Mouse (Mus musculus) colon, adult 2 months (tissue): ENCODE results near the gene Hist1h4j. TPM values are rescaled to one million over a fixed set of nuclear protein-coding genes. Genes with fewer than 3 reads are reported as not detected.

ENCODE experiments used
- polyA plus RNA-seq: library from polyadenylated mRNA; depleted of rRNA; stranded (reverse); fragments of >200 nt; gene quantifications from 2 replicates; pipeline ENCODE4 v1.2.3, GENCODE M21; 2012; rRNA removed

Hist1h4j gene
- 5.3 and 7.1 TPM in 2 replicates for polyA plus RNA-seq

DNA sequence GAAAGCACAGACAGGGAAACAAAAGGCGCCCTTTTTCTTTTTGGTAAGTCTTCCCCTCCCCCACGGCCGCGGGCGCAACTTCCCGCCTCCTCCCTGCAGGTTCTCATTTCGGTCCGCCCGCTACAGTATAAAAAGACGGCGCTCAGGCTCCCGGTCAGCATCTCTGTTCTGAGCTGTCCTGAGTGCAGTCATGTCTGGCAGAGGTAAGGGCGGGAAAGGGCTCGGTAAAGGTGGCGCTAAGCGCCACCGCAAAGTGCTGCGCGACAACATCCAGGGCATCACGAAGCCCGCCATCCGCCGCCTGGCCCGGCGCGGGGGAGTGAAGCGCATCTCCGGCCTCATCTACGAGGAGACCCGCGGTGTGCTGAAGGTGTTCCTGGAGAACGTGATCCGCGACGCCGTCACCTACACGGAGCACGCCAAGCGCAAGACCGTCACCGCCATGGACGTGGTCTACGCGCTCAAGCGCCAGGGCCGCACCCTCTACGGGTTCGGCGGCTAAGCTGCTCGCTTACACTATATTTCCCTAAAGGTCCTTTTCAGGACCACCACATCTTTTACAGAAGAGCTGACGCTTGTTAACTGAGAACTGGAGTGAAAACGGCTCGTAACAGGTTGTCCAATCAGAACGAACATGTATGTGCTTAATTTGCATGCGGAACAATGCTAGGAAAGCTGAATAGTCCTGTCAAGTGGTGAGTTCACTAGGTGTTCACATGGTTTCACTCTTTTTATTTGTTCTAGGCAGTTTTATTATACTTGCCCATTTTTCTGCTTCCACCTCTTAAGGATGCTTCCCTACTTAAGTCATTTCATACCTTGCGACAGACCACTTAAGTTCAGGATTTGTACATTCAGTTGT is at the start of gene Hist1h4j:
TSS of gene Hist1h4j (plus strand) at position 159 of the 862 bp plus-strand sequence.

DNA sequence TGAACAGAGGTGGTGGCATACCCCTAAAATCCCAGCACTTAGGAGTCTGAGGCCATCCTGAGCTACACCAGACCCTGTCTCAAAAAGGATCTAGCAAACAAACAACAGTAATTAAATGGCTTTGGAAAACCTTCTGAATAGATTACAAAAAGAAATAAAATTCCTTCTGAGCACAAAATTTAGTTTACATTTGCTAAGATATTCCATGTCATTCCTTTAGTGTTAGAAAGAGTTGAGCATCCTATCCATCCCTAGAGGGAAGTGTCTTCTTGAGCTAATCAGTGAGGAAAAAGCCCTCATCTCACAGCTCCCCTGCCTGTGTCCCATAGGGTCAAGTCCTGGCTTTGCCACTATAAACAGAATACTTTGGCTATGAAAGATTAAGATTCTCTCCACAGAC is 37.1 kb upstream of the Hist1h4j start, which contains the start of gene Olfr1359:
TSS of gene Olfr1359 (plus strand) at position 301 of the 400 bp plus-strand sequence.

DNA sequence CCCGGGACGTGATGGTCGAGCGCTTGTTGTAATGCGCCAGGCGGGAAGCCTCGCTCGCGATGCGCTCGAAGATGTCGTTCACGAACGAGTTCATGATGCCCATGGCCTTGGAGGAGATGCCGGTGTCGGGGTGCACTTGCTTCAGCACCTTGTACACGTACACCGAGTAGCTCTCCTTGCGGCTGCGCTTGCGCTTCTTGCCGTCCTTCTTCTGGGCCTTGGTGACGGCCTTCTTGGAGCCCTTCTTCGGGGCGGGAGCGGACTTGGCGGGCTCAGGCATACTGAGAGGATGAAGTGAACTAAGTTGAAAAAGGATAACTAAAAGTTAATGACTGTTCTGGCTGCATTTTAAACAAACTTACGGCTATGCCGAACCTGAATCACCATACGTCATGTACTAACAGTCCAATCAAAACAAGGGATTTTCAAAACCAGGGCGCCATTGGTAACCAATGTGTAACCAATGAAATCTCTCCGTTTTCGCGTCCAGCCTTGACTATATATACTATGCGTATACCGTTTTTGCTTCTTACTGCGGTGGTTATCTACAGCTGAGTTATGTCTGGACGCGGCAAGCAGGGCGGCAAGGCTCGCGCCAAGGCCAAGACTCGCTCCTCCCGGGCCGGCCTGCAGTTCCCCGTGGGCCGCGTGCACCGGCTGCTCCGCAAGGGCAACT is 18.9 kb upstream of the Hist1h4j start, which contains the start of the genes Hist1h2bl and Hist1h2ai:
TSS of gene Hist1h2bl (minus strand) at position 280 of the 676 bp plus-strand sequence.
TSS of gene Hist1h2ai (plus strand) at position 559 of the 676 bp plus-strand sequence.

DNA sequence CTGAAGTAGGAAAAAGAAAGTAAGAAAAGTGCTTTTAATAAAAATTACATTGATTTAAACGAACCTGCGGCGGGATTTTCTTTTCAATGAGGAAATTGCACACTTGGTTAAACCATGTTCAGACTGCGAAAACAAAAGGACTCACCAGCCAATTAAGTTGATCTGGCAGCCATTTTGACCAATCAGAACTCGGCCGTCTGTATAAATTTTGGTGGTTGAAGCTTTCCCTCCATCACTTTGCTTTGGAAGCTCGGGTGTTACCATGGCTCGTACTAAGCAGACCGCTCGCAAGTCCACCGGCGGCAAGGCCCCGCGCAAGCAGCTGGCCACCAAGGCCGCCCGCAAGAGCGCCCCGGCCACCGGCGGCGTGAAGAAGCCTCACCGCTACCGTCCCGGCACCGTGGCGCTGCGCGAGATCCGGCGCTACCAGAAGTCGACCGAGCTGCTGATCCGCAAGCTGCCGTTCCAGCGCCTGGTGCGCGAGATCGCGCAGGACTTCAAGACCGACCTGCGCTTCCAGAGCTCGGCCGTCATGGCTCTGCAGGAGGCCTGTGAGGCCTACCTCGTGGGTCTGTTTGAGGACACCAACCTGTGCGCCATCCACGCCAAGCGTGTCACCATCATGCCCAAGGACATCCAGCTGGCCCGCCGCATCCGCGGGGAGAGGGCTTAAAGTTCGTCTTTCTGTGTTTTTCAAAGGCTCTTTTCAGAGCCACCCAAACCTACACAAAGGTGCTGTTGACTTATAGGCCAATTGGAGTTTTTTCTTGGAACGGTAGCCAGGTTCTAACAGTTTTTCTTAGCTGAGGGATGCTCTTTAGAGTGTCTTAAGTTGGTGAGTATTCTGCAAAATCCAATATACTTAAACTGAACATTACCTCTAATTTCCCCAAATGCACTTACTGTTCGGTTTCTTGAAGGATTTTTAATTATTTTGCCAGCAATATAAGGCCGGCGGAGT is 17.2 kb upstream of the Hist1h4j start, which contains the start of gene Hist1h3h:
TSS of gene Hist1h3h (plus strand) at position 263 of the 961 bp plus-strand sequence.

DNA sequence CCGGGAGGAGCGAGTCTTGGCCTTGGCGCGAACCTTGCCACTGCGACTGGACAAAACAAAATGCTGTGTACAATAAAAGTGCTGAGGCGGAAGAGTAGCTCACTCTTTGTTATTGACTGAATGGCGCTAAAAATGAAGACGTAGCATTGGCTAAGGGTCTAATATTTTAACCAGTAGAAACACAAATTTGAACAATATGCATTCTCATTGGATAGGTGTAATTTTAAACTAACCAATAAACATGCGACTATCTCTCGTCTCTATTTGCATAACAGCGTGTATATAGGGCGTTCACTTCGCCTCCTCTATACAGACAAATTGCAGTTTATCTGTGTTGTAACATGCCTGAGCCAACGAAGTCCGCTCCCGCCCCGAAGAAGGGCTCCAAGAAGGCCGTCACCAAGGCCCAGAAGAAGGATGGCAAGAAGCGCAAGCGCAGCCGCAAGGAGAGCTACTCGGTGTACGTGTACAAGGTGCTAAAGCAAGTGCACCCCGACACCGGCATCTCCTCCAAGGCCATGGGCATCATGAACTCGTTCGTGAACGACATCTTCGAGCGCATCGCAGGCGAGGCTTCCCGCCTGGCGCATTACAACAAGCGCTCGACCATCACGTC is 13.0 kb upstream of the Hist1h4j start, which contains the start of gene Hist1h2bm:
TSS of gene Hist1h2bm (plus strand) at position 288 of the 616 bp plus-strand sequence.

DNA sequence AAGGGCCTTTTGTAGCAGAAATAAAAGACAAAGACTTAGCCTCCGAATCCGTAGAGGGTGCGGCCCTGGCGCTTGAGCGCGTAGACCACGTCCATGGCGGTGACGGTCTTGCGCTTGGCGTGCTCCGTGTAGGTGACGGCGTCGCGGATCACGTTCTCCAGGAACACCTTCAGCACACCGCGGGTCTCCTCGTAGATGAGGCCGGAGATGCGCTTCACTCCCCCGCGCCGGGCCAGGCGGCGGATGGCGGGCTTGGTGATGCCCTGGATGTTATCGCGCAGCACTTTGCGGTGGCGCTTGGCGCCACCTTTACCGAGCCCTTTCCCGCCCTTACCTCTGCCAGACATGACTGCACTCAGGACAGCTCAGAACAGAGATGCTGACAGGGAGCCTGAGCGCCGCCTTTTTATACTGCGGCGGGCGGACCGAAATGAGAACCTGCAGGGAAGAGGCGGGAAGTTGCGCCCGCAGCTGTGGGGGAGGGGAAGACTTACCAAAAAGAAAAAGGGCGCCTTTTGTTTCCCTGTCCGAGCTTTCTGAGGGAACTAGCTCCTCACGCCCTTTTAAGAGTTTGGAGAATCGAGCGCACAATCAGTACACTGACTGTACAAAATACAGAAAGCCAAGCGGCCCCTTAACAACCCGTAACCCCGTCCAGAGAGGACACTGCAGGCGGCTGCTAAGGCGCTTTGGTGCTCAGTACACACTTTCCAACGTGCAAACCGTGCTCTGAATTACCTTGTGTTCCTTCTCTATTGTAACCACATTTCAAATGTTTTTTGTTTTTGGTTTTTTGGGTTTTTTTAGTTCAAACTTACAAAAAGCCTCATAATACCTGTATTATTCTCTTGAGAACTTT is 15.5 kb downstream of the Hist1h4j start, which contains the start of gene Hist1h4k:
TSS of gene Hist1h4k (minus strand) at position 347 of the 859 bp plus-strand sequence.

DNA sequence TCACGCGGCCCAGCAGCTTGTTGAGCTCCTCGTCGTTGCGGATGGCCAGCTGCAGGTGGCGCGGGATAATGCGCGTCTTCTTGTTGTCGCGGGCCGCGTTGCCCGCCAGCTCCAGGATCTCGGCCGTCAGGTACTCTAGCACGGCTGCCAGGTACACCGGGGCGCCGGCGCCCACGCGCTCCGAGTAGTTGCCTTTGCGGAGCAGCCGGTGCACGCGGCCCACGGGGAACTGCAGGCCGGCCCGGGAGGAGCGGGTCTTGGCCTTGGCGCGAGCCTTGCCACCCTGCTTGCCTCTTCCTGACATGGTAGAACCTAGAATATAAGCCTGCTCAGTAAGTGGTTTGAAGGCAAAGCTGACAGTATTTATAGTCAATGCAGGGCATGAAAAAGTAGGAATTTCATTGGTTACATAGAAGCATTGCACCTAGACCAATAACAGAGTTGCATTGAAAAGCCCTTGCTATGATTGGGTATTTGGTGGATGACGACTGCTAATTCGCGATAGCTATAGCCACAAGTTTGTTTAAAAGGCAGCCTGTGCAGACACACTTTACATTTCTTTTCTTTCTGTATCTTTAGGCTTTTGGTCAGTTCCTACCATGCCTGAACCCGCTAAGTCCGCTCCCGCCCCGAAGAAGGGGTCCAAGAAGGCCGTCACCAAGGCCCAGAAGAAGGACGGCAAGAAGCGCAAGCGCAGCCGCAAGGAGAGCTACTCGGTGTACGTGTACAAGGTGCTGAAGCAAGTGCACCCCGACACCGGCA is 18.8 kb downstream of the Hist1h4j start, which contains the start of the genes Hist1h2ak and Hist1h2bn:
TSS of gene Hist1h2ak (minus strand) at position 304 of the 762 bp plus-strand sequence.
TSS of gene Hist1h2bn (plus strand) at position 600 of the 762 bp plus-strand sequence.

DNA sequence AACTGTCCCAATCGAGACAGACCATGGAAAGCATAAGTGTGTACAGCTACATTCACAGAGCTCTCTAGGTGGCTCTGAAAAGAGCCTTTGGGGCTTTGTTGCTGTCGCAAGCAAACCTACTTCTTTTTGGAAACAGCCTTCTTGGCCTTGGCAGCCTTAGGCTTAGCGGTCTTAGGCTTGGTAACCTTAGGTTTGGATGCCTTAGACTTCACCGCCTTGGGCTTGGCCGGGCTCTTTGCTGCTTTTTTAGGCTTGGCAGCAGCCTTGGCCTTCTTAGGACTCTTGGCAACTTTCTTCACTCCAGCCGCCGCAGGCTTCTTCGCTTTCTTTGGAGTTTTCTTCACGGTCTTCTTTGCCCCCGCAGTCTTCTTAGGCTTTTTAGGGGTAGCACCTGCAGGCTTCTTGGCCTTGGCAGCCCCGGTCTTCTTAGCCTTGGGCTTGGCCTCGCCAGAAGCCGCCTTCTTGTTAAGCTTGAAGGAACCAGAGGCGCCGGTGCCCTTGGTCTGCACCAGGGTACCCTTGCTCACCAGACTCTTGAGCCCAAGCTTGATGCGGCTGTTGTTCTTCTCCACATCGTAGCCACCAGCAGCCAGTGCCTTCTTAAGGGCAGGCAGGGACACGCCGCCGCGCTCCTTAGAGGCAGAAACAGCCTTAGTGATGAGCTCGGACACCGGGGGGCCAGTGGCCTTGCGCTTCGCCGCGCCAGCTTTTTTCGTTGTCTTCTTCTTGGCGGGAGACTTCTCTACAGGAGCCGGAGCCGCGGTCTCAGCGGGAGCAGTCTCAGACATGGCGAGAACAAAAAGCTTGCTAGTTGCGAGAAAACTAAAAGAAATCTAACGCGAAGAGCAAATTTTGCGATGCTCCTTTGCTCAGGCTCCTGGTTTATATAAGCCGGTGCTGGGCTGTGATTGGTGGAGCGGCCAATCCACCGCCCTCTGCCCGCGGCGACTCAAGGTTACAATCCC is 45.2 kb downstream of the Hist1h4j start, which contains the start of gene Hist1h1b:
TSS of gene Hist1h1b (minus strand) at position 859 of the 965 bp plus-strand sequence.

DNA sequence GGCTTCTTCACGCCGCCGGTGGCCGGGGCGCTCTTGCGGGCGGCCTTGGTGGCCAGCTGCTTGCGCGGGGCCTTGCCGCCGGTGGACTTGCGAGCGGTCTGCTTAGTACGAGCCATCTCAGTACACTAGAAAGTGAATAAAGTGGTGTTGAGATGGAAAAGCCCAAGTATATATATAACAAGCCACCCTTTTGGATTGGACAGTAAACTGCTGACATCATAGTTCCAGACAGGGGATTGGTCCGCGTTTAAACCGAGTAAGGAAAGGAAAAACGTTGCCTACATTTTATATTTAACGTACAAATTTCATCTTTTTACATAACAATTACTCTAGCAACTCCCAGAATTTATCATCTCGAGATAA is 48.4 kb downstream of the Hist1h4j start, which contains the start of gene Hist1h3i:
TSS of gene Hist1h3i (minus strand) at position 116 of the 363 bp plus-strand sequence.

Other genes with a start within 250 kb of the Hist1h4j start
- 0.09 and 0.13 TPM in 2 replicates for gene AK157302, start 239.8 kb upstream of the Hist1h4j start, polyA plus RNA-seq
- 18.9 and 28.5 TPM in 2 replicates for gene Gm11273, start 233.6 kb upstream of the Hist1h4j start, polyA plus RNA-seq
- 0.98 and 1.7 TPM in 2 replicates for gene Zkscan8, start 203.9 kb upstream of the Hist1h4j start, polyA plus RNA-seq
- gene Olfr1366, start 192.3 kb upstream of the Hist1h4j start, polyA plus RNA-seq: not detected in 2 replicates
- not detected in 2 replicates for gene Olfr1535, start 175.2 kb upstream of the Hist1h4j start, polyA plus RNA-seq
- not detected in 2 replicates for gene Olfr1364, start 153.3 kb upstream of the Hist1h4j start, polyA plus RNA-seq
- not detected in 2 replicates for gene Olfr1362, start 121.0 kb upstream of the Hist1h4j start, polyA plus RNA-seq
- gene Olfr11, start 92.5 kb upstream of the Hist1h4j start, polyA plus RNA-seq: not detected in 2 replicates
- gene Olfr1361, start 71.7 kb upstream of the Hist1h4j start, polyA plus RNA-seq: not detected in 2 replicates
- not detected in 2 replicates for gene Olfr1360, start 57.7 kb upstream of the Hist1h4j start, polyA plus RNA-seq
- gene Olfr1359, start 37.0 kb upstream of the Hist1h4j start, polyA plus RNA-seq: not detected in 2 replicates
- 11.8 and 13.4 TPM in 2 replicates for gene Hist1h2bl, start 18.9 kb upstream of the Hist1h4j start, polyA plus RNA-seq
- gene Hist1h2ai, start 18.6 kb upstream of the Hist1h4j start, polyA plus RNA-seq: 41.0 and 55.3 TPM in 2 replicates
- gene Hist1h3h, start 17.4 kb upstream of the Hist1h4j start, polyA plus RNA-seq: 40.1 and 49.5 TPM in 2 replicates
- 4.6 and 5.2 TPM in 2 replicates for gene Hist1h2bm, start 13.0 kb upstream of the Hist1h4j start, polyA plus RNA-seq
- gene Hist1h4k, start 15.4 kb downstream of the Hist1h4j start, polyA plus RNA-seq: 39.5 and 42.9 TPM in 2 replicates
- 30.4 and 31.0 TPM in 2 replicates for gene Hist1h2ak, start 18.8 kb downstream of the Hist1h4j start, polyA plus RNA-seq
- 12.9 and 14.9 TPM in 2 replicates for gene Hist1h2bn, start 19.1 kb downstream of the Hist1h4j start, polyA plus RNA-seq
- gene Hist1h1b, start 45.6 kb downstream of the Hist1h4j start, polyA plus RNA-seq: 1.4 and 1.5 TPM in 2 replicates
- gene Hist1h3i, start 48.3 kb downstream of the Hist1h4j start, polyA plus RNA-seq: 48.3 and 58.4 TPM in 2 replicates
- gene Hist1h2an, start 52.2 kb downstream of the Hist1h4j start, polyA plus RNA-seq: 15.5 and 20.4 TPM in 2 replicates
- gene Hist1h2bp, start 52.4 kb downstream of the Hist1h4j start, polyA plus RNA-seq: 0.66 and 3.2 TPM in 2 replicates
- gene Hist1h2bq, start 75.1 kb downstream of the Hist1h4j start, polyA plus RNA-seq: 37.1 and 59.1 TPM in 2 replicates
- gene Hist1h2ao, start 75.4 kb downstream of the Hist1h4j start, polyA plus RNA-seq: not detected in 2 replicates
- not detected in 2 replicates for gene Hist1h4m, start 76.7 kb downstream of the Hist1h4j start, polyA plus RNA-seq
- 47.6 and 53.6 TPM in 2 replicates for gene Hist1h4n, start 97.1 kb downstream of the Hist1h4j start, polyA plus RNA-seq
- 577 and 675 TPM in 2 replicates for gene Hist1h2ap, start 98.4 kb downstream of the Hist1h4j start, polyA plus RNA-seq
- gene Hist1h2br, start 98.7 kb downstream of the Hist1h4j start, polyA plus RNA-seq: 32.1 and 54.0 TPM in 2 replicates
- gene Zfp184, start 210.0 kb downstream of the Hist1h4j start, polyA plus RNA-seq: 0.06 and 0.16 TPM in 2 replicates
- not detected in 2 replicates for gene Pom121l2, start 246.1 kb downstream of the Hist1h4j start, polyA plus RNA-seq